Mouse (Mus musculus): ENCODE data around the gene Ephb4. TPM values are rescaled to one million over a fixed set of nuclear protein-coding genes. Genes with fewer than 3 reads are reported as not detected.

The Ephb4 gene
- polyA plus RNA-seq, 1 experiment from 2014 or later: 27.7 TPM

- H3K27ac ChIP-seq: peak overlapping the region; percentile 84
- H3K4me3 ChIP-seq (replicated peaks): peak overlapping the region; percentile 69
- peak overlapping the region; percentile 88 for H3K9ac ChIP-seq
- peaks cover 4% of the 10 kb centered on the region for H3K36me3 ChIP-seq (replicated peaks)
- WGBS: under 1% methylated on average over 33 of the region's 33 CpGs
- H3K4me2 ChIP-seq: peak overlapping the region; percentile 73
- H3K4me1 ChIP-seq: peaks cover 59% of the 10 kb centered on the region
- no peaks in the 10 kb centered on the region for H3K9me3 ChIP-seq
- H3K27me3 ChIP-seq: peaks cover 6% of the 10 kb centered on the region; the same call in 1 of the 2 replicates
- ATAC-seq (ENCODE audit: low FRiP score): no peak
Observed at GRCm38 (mm10) chr5:137348482-137349383, 1.2 kb upstream of the Ephb4 start.

- no peaks in the 10 kb centered on the region for H3K9me3 ChIP-seq
- 1% methylated on average over 55 of the region's 55 CpGs for WGBS
- H3K36me3 ChIP-seq (replicated peaks): peaks cover 21% of the 10 kb centered on the region
- H3K9ac ChIP-seq: peak overlapping the region; percentile 88
- H3K27ac ChIP-seq: peak overlapping the region; percentile 86
- H3K27me3 ChIP-seq: peaks cover 6% of the 10 kb centered on the region; the same call in 1 of the 2 replicates
- peak; percentile 59 for ATAC-seq (ENCODE audit: low FRiP score)
- peaks cover 55% of the 10 kb centered on the region for H3K4me1 ChIP-seq
- peak overlapping the region; percentile 69 for H3K4me3 ChIP-seq (replicated peaks)
- peak overlapping the region; percentile 73 for H3K4me2 ChIP-seq
Observed at GRCm38 (mm10) chr5:137350205-137351057, 522 bp downstream of the Ephb4 start.

- Histone ChIP-seq H3K27ac (peak overlapping the region; percentile 86), H3K27me3 (peaks cover 6% of the 10 kb centered on the region; the same call in 1 of the 2 replicates), H3K4me3 (replicated peaks) (peak overlapping the region; percentile 69), H3K9me3 (no peaks in the 10 kb centered on the region), H3K4me2 (peak overlapping the region; percentile 73), H3K9ac (peak overlapping the region; percentile 88), H3K4me1 (peaks cover 50% of the 10 kb centered on the region), H3K36me3 (replicated peaks) (peaks cover 27% of the 10 kb centered on the region)
- under 1% methylated on average over 8 of the region's 8 CpGs for WGBS
- ATAC-seq (ENCODE audit: low FRiP score): no peak
Observed at GRCm38 (mm10) chr5:137351058-137351380, 1.1 kb downstream of the Ephb4 start.

- no peak for ATAC-seq (ENCODE audit: low FRiP score)
- peak overlapping the region; percentile 73 for H3K4me2 ChIP-seq
- H3K9me3 ChIP-seq: no peaks in the 10 kb centered on the region
- H3K27ac ChIP-seq: peak overlapping the region; percentile 86; the same call in 1 of the 2 replicates
- peak overlapping the region; percentile 88 for H3K9ac ChIP-seq
- peaks cover 31% of the 10 kb centered on the region for H3K36me3 ChIP-seq (replicated peaks)
- peaks cover 6% of the 10 kb centered on the region; the same call in 1 of the 2 replicates for H3K27me3 ChIP-seq
- H3K4me1 ChIP-seq: peaks cover 48% of the 10 kb centered on the region
- 10% methylated on average over 4 of the region's 4 CpGs for WGBS
- H3K4me3 ChIP-seq (replicated peaks): peak overlapping the region; percentile 69
Observed at GRCm38 (mm10) chr5:137351394-137351793, 1.5 kb downstream of the Ephb4 start.

GRCm38 (mm10) chr5:137352011-137352975 lies 2.4 kb downstream of the Ephb4 start:
- Histone ChIP-seq H3K36me3 (replicated peaks) (peaks cover 38% of the 10 kb centered on the region), H3K9me3 (no peaks in the 10 kb centered on the region), H3K4me3 (replicated peaks) (peak overlapping the region; percentile 69), H3K4me1 (peaks cover 48% of the 10 kb centered on the region), H3K27me3 (peaks cover 6% of the 10 kb centered on the region; the same call in 1 of the 2 replicates), H3K9ac (peak overlapping the region; percentile 88), H3K27ac (peak overlapping the region; percentile 86; the same call in 1 of the 2 replicates), H3K4me2 (peak overlapping the region; percentile 73)
- ATAC-seq (ENCODE audit: low FRiP score): no peak
- WGBS: 24% methylated on average over 16 of the region's 16 CpGs

DNA sequence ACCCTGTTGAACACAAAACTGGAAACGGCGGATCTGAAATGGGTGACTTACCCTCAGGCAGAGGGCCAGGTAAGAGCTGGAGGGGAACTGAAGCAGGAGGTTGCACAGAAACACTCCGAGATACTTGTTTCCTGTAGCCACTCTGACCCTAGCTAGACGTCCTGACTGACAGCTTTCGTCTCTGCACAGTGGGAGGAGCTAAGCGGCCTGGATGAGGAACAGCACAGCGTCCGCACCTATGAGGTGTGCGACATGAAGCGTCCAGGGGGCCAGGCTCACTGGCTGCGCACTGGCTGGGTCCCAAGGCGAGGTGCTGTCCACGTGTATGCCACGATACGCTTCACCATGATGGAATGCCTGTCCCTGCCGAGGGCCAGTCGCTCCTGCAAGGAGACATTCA lies 4.2 kb downstream of the Ephb4 start:
- H3K4me3 ChIP-seq (replicated peaks): no peak overlapping the region
- 91% methylated on average over 17 of the region's 17 CpGs for WGBS
- ATAC-seq (ENCODE audit: low FRiP score): no peak
- H3K9me3 ChIP-seq: no peaks in the 10 kb centered on the region
- H3K9ac ChIP-seq: no peak overlapping the region
- peaks cover 56% of the 10 kb centered on the region for H3K36me3 ChIP-seq (replicated peaks)
- no peak overlapping the region for H3K4me2 ChIP-seq
- H3K27me3 ChIP-seq: peaks cover under 1% of the 10 kb centered on the region; the same call in 1 of the 2 replicates
- peaks cover 33% of the 10 kb centered on the region for H3K4me1 ChIP-seq
- no peak overlapping the region for H3K27ac ChIP-seq

DNA sequence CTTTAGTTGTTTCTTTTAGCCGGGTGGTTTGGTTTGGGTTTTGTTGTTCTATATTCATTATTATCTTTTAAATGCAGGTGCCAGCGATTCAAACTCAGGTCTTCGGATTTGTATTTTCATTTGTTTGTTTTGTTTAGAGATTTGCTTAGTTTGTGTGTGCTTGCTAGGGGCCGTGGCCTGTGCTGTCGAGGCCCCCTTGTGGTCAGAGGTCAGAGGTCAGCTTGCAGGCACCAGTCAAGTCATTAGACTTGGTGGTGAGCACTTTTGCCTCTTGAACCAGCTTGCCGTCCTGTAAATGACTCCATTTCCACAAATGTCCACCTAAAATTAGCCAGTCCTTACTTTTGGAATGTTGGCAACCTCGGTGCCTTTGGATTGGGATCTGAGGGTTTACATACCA lies 8.5 kb downstream of the Ephb4 start:
- Histone ChIP-seq H3K9me3 (no peaks in the 10 kb centered on the region), H3K4me1 (peaks cover 3% of the 10 kb centered on the region; the same call in 1 of the 2 replicates), H3K4me3 (replicated peaks) (no peak overlapping the region), H3K4me2 (no peak overlapping the region), H3K36me3 (replicated peaks) (peaks cover 97% of the 10 kb centered on the region), H3K27me3 (no peaks in the 10 kb centered on the region), H3K9ac (no peak overlapping the region), H3K27ac (no peak overlapping the region)
- WGBS: 47% methylated on average over 7 of the region's 7 CpGs
- no peak for ATAC-seq (ENCODE audit: low FRiP score)

GRCm38 (mm10) chr5:137369665-137370064 lies 19.8 kb downstream of the Ephb4 start:
- Histone ChIP-seq H3K9ac (no peak overlapping the region), H3K4me2 (no peak overlapping the region), H3K27me3 (no peaks in the 10 kb centered on the region), H3K9me3 (no peaks in the 10 kb centered on the region), H3K27ac (no peak overlapping the region), H3K4me1 (no peaks in the 10 kb centered on the region), H3K4me3 (replicated peaks) (no peak overlapping the region), H3K36me3 (replicated peaks) (peaks cover 99% of the 10 kb centered on the region)
- ATAC-seq (ENCODE audit: low FRiP score): no peak
- WGBS: 95% methylated on average over 10 of the region's 11 CpGs

DNA sequence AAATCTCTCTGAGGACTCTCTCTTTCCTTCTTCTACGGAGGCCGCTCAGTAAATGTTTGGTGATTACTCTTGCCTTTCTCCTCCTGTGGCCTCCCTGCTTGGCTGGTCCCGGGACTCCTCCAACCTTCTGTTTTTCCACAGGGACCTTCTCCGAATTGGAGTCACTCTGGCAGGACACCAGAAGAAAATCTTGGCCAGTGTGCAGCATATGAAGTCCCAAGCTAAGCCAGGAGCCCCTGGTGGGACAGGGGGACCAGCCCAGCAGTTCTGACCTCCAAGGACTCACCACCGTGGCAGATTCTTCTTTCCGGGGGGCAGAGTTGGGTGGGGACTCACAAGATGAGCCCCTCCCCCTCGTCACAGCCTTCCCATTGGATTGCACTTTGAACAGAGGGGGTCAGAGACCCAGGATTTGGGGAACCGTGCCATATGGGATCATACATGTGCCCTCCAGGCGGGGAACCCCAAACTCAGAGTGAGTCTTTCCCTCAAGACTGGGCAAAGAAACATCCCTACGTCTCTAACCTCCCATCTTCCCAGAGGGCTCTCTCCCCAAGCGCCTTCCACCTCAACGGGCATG lies 23.6 kb downstream of the Ephb4 start:
- Histone ChIP-seq H3K4me1 (peaks cover 10% of the 10 kb centered on the region), H3K4me3 (replicated peaks) (no peak overlapping the region), H3K36me3 (replicated peaks) (peaks cover 75% of the 10 kb centered on the region), H3K4me2 (no peak overlapping the region), H3K9ac (no peak overlapping the region), H3K27me3 (no peaks in the 10 kb centered on the region), H3K9me3 (no peaks in the 10 kb centered on the region), H3K27ac (no peak overlapping the region)
- ATAC-seq (ENCODE audit: low FRiP score): no peak
- WGBS: 90% methylated on average over 12 of the region's 12 CpGs

DNA sequence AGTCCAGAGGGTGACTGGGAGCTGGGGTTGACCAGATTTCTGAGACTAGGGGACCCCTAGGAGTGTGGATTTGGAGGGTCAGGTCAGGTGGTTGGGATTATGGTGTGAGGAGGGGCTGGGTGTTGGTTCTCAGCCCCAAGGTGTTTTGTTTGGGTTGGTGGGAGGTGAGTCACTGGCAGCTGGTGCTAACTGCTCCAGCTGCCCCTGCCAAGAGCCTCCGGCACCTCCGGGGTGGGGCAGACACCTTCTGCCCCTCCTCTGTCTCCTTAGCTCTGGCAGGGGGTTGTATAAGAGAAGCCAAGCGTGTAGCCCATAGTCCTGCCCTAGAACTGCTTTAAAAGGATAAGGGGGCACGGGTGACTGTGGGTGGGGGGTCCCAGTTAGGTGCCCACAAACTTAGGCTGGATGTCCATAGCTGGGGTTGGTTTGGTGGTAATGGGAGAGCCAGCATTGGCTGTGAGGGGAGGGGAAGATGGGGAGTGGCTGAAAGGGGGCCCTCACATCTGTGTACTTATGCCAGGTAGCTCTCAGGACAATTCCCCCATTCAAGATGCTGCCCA lies 24.7 kb downstream of the Ephb4 start:
- Histone ChIP-seq H3K27me3 (no peaks in the 10 kb centered on the region), H3K36me3 (replicated peaks) (peaks cover 64% of the 10 kb centered on the region), H3K9me3 (no peaks in the 10 kb centered on the region), H3K4me1 (peaks cover 10% of the 10 kb centered on the region), H3K27ac (no peak overlapping the region), H3K4me3 (replicated peaks) (no peak overlapping the region), H3K4me2 (no peak overlapping the region), H3K9ac (no peak overlapping the region)
- WGBS: 88% methylated on average over 4 of the region's 4 CpGs
- no peak for ATAC-seq (ENCODE audit: low FRiP score)

- Histone ChIP-seq H3K36me3 (replicated peaks) (peaks cover 53% of the 10 kb centered on the region), H3K4me3 (replicated peaks) (no peak overlapping the region), H3K9me3 (no peaks in the 10 kb centered on the region), H3K4me1 (peaks cover 10% of the 10 kb centered on the region), H3K27ac (no peak overlapping the region), H3K9ac (no peak overlapping the region), H3K4me2 (no peak overlapping the region), H3K27me3 (no peaks in the 10 kb centered on the region)
- whole genome bisulfite sequencing: 69% methylated on average over 2 of the region's 2 CpGs
- ATAC-seq (ENCODE audit: low FRiP score): no peak
Observed at GRCm38 (mm10) chr5:137375627-137376026, 25.7 kb downstream of the Ephb4 start.
